Mouse (Mus musculus): ENCODE data around the gene Anapc15. TPM values are rescaled to one million over a fixed set of nuclear protein-coding genes. Genes with fewer than 3 reads are reported as not detected.

Gene Anapc15
- polyA plus RNA-seq, 1 experiment = 70.7 TPM

DNA sequence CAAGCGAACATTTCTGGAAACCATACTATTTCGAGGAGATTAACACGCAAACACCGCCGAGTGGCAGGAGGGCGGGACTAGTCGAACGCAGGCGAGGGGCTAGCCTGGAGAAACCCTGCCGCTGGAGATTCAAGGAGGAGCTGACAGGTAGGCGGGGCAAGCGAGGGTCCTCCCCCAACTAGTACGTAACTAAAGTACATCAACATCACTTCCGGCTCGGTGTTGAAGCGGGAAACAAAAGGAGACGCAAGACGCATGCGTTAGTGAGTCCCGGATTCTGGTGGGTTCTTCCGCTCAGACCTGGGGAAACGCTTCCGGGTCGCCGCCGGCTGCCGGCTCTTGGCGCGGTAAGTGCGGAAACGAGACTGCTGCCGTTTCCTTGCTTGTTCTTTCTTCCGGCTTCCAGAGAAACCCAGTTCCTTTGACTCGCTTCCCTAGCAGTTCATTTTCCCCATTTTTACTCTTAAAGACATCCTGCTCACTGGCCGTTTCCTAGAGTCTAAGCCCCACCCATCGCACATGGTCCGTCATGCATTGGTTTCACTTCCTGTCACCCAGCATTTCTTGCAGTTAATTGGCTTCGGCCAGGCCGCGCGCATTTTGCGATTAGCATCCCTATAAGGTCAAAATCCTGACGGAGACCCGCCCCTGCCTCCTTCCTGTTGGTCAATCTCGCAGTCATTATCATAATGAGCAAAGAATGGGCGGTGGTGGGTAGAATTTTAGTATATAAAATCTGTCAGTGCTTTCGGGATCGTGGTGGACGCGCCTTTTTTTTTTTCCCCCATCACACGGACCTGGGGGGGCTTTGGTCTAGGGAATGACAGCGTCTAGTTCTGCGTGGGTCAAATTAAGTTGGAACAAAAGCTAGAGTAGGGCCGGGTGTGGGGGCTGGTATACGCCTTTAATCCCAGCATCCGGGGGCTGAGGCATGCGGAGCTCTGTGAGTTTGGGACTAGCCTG is 32.9 kb downstream of the Anapc15 start:
- peaks cover 12% of the 10 kb centered on the region for H3K36me3 ChIP-seq (ENCODE audit: control insufficient read depth, insufficient read depth, low read length, poor library complexity, severe bottlenecking)
- H3K4me1 ChIP-seq (ENCODE audit: control insufficient read depth, insufficient read depth, low read length) = no peaks in the 10 kb centered on the region
- TF ChIP-seq EP300 (IDR thresholded peaks at IDR 0.05; ENCODE audit: insufficient read depth, low read depth, low read length) (no peak), POLR2A (IDR thresholded peaks at IDR 0.05; ENCODE audit: insufficient read depth, low read length) (peak; percentile 91)
- H3K9ac ChIP-seq (ENCODE audit: low read depth, poor library complexity, severe bottlenecking) = peak overlapping the region; percentile 72
- no peaks in the 10 kb centered on the region for H3K27me3 ChIP-seq (ENCODE audit: control insufficient read depth, insufficient read depth, low read length, poor library complexity, severe bottlenecking)
- peak overlapping the region; percentile 79 for H3K4me3 ChIP-seq (ENCODE audit: low read depth, low read length)
- H3K27ac ChIP-seq (ENCODE audit: insufficient read depth, low read length) = peak overlapping the region; percentile 76
- no peaks in the 10 kb centered on the region for H3K9me3 ChIP-seq (replicated peaks; ENCODE audit: control insufficient read depth, insufficient read depth, low read length, poor library complexity, severe bottlenecking)

DNA sequence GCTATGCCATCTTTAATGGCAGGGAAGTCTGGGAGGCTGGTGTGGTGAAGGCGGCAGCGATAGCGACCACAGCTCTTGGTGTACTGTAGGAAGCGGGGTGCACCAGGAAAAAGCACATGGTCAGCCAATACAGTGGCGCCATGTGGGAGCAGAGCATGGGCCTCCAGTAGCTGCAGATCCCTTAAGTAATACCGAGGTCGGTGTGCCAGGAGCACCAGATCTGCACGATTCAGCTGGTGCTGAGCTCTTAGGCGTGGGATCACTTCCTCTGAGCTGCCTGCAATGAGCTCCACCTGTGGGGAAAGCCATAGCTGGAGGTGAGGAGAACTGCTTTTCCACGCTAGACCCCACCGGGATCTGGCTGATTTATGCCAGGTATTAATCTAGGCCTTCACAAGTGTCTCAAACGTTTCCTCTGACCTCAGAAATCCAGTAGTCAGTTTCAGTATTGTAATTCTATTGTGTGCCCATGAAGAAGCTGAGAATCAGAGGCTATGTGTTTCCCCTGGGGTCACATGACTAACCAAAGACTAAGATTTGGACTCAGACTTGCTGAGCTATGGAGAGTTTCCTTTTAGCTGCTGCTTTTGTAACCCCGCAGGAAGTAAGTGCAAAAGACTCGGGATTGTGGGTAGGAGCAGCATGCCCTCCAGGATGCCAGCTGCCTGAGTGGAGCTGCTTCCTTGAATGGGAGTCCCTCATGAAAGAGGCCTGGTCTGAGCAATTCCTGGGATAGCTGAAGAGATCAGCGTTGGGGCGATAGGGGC is 37.0 kb downstream of the Anapc15 start:
- H3K27ac ChIP-seq (ENCODE audit: insufficient read depth, low read length) = no peak overlapping the region
- no peaks in the 10 kb centered on the region for H3K4me1 ChIP-seq (ENCODE audit: control insufficient read depth, insufficient read depth, low read length)
- H3K9ac ChIP-seq (ENCODE audit: low read depth, poor library complexity, severe bottlenecking) = no peak overlapping the region; the same call in 1 of the 2 replicates
- H3K27me3 ChIP-seq (ENCODE audit: control insufficient read depth, insufficient read depth, low read length, poor library complexity, severe bottlenecking) = no peaks in the 10 kb centered on the region
- H3K4me3 ChIP-seq (ENCODE audit: low read depth, low read length) = no peak overlapping the region
- no peaks in the 10 kb centered on the region for H3K9me3 ChIP-seq (replicated peaks; ENCODE audit: control insufficient read depth, insufficient read depth, low read length, poor library complexity, severe bottlenecking)
- no peak for TF ChIP-seq POLR2A (IDR thresholded peaks at IDR 0.05; ENCODE audit: insufficient read depth, low read length)
- TF ChIP-seq CTCF (IDR thresholded peaks at IDR 0.05; ENCODE audit: low read depth, low read length) = no peak
- TF ChIP-seq EP300 (IDR thresholded peaks at IDR 0.05; ENCODE audit: insufficient read depth, low read depth, low read length) = no peak
- H3K36me3 ChIP-seq (ENCODE audit: control insufficient read depth, insufficient read depth, low read length, poor library complexity, severe bottlenecking) = peaks cover 12% of the 10 kb centered on the region

DNA sequence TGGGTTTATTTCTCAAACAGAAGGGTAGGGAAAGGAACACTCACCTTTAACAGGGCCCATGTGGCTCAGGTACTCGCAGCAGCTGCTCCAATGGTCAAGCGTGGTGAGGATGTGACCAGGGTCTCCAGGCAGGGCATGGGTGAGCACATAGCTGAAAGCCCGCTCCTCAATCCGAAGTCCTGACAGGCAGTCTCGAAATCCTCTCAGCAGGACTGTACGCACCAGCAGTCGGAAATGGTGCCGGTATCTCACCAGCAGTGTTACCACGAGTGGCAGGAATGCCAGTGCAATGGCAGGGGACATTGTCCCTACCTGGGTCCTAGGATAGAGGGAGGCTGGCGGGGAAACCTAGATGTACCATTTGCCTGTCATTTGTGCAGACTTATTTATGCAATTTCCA is 38.5 kb downstream of the Anapc15 start:
- TF ChIP-seq POLR2A (IDR thresholded peaks at IDR 0.05; ENCODE audit: insufficient read depth, low read length) (no peak), CTCF (IDR thresholded peaks at IDR 0.05; ENCODE audit: low read depth, low read length) (no peak), EP300 (IDR thresholded peaks at IDR 0.05; ENCODE audit: insufficient read depth, low read depth, low read length) (no peak)

DNA sequence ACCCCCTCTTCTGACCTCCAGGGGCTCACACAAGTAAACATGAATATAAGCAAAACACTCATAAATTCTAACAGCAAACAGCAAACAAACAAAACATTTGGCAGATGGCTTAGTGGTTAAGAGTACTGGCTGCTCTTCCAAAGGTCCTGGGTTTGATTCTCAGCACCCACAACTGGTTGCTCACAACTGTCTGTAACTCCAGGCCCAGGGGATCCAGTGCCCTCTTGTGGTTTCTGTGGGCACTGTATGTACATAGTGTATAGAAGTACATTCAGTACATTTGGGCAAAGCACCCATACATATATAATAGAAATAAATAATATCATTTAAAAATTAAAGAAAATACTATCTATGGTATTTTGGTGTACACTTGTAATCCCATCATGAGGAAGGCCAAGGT is 39.3 kb downstream of the Anapc15 start:
- H3K4me3 ChIP-seq (ENCODE audit: low read depth, low read length) = no peak overlapping the region
- TF ChIP-seq EP300 (IDR thresholded peaks at IDR 0.05; ENCODE audit: insufficient read depth, low read depth, low read length) (no peak), CTCF (IDR thresholded peaks at IDR 0.05; ENCODE audit: low read depth, low read length) (peak; percentile 23)
- no peaks in the 10 kb centered on the region for H3K27me3 ChIP-seq (ENCODE audit: control insufficient read depth, insufficient read depth, low read length, poor library complexity, severe bottlenecking)
- no peak overlapping the region for H3K27ac ChIP-seq (ENCODE audit: insufficient read depth, low read length)
- no peaks in the 10 kb centered on the region for H3K9me3 ChIP-seq (replicated peaks; ENCODE audit: control insufficient read depth, insufficient read depth, low read length, poor library complexity, severe bottlenecking)
- H3K36me3 ChIP-seq (ENCODE audit: control insufficient read depth, insufficient read depth, low read length, poor library complexity, severe bottlenecking) = peaks cover 12% of the 10 kb centered on the region
- no peaks in the 10 kb centered on the region for H3K4me1 ChIP-seq (ENCODE audit: control insufficient read depth, insufficient read depth, low read length)
- no peak overlapping the region for H3K9ac ChIP-seq (ENCODE audit: low read depth, poor library complexity, severe bottlenecking)

More for the DNA sequence above, 38.5 kb downstream of the Anapc15 start:
- H3K9me3 ChIP-seq (replicated peaks; ENCODE audit: control insufficient read depth, insufficient read depth, low read length, poor library complexity, severe bottlenecking) = no peaks in the 10 kb centered on the region
- H3K4me1 ChIP-seq (ENCODE audit: control insufficient read depth, insufficient read depth, low read length) = no peaks in the 10 kb centered on the region
- no peak overlapping the region for H3K9ac ChIP-seq (ENCODE audit: low read depth, poor library complexity, severe bottlenecking)
- peaks cover 12% of the 10 kb centered on the region for H3K36me3 ChIP-seq (ENCODE audit: control insufficient read depth, insufficient read depth, low read length, poor library complexity, severe bottlenecking)
- no peaks in the 10 kb centered on the region for H3K27me3 ChIP-seq (ENCODE audit: control insufficient read depth, insufficient read depth, low read length, poor library complexity, severe bottlenecking)
- H3K27ac ChIP-seq (ENCODE audit: insufficient read depth, low read length) = no peak overlapping the region
- no peak overlapping the region for H3K4me3 ChIP-seq (ENCODE audit: low read depth, low read length)

DNA sequence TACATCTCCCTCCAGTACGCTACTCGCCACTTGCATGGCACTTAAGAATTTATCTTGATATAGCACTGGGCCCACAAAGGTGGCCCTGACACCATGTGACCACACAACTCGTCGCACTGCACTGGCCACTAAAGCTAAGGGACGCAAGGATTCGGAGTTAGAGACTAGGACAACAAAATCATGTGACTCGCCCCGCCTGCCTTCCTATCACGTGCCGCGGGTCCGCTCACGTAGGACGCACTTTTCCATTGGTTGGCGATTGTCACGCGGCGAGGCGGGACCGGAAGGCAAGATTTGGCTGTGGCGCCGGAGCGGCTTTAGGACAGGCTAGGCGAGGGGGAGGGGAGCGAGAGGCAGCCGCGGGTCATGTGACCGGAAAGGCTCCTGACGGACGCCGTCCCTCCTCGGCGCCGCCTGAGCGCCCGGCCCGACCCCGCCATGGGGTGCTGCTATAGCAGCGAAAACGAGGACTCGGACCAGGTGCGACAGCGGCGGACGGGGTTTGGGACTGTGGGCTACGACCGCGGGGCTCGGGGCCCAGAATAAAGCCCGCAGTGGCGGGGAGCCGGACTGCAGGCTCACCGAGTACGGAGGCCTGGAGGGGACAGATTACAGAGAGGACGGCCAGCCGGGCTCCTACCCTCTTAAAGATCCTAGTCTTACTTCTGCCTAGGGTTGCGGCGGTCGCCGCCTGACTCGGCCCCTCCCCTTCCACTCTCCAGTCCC is 42.2 kb downstream of the Anapc15 start, which contains the start of gene Lamtor1:
Lamtor1 (plus strand) TSS at position 344 of the 726 bp plus-strand sequence.
- Histone ChIP-seq H3K27me3 (ENCODE audit: control insufficient read depth, insufficient read depth, low read length, poor library complexity, severe bottlenecking) (no peaks in the 10 kb centered on the region), H3K4me1 (ENCODE audit: control insufficient read depth, insufficient read depth, low read length) (no peaks in the 10 kb centered on the region), H3K9ac (ENCODE audit: low read depth, poor library complexity, severe bottlenecking) (peak within 1 kb of the TSS; percentile 84), H3K27ac (ENCODE audit: insufficient read depth, low read length) (peak within 1 kb of the TSS; percentile 66), H3K9me3 (replicated peaks; ENCODE audit: control insufficient read depth, insufficient read depth, low read length, poor library complexity, severe bottlenecking) (no peaks in the 10 kb centered on the region), H3K4me3 (ENCODE audit: low read depth, low read length) (peak within 1 kb of the TSS; percentile 95), H3K36me3 (ENCODE audit: control insufficient read depth, insufficient read depth, low read length, poor library complexity, severe bottlenecking) (0 out of 2 replicates have a peak, but pooled peaks cover 2% of the 10 kb centered on the region)
- TF ChIP-seq EP300 (IDR thresholded peaks at IDR 0.05; ENCODE audit: insufficient read depth, low read depth, low read length) (peak; percentile 87; the same call in 1 of the 2 replicates), POLR2A (IDR thresholded peaks at IDR 0.05; ENCODE audit: insufficient read depth, low read length) (peak; percentile 57), CTCF (IDR thresholded peaks at IDR 0.05; ENCODE audit: low read depth, low read length) (no peak)

Measured in ES-Bruce4 (cell line).